In the genomic region with DNA sequence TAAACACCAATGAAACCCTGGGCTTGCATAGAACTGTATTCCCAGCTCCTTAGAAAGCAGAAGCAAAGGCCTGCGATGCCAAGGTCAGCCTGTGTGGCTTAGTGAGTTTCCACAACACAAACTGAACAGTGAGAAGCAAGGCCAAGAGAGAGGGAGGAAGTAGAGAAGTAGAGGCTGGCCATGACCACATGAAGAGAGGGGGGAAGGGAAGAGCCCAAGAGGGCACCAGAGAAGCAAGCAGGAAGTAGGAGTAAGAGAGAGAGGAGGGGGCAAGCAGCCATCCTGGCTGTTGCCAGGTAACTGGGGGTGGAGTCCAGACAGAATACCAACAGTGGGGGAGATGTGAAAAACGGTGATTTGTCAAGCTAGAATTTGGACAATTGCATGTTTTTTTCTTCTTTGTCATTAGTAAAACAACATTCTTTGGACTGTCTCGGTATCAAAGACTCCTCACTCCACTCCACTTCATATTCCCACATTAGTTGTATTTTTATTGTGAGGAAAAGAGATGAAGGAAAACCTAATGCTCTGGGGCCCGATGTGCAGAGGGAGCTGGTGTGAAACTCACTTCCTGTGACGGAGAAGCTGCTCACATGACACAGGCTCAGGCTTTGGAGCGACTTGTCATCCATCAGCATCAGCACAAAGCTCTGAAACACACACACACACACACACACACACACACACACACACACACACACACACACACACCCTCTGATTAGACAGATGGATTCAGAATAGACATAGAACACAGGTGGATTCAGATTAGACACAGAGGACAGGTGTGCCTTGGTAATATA, we compare ENCODE assay signal across 9 mouse cellular contexts.
DNase-seq lines count a peak whose midpoint lies in the region; ATAC-seq lines count a peak whose summit lies in the region.
"Had no signal": no experiment of that assay in that cellular context is flagged by ENCODE, and none has a peak within 500 bp of the region (broad histone marks: within the 10 kb centered on the region; RNA-seq: fewer than 3 reads in every experiment).

No protein-coding gene starts in this region.

- H3K4me2 ChIP-seq in forebrain, embryonic 12.5 days: no peak overlapping the region

- WGBS in forebrain, embryonic 12.5 days: 58% methylated on average over 6 of the region's 6 CpGs

- DNase-seq in adrenal gland, postnatal 14 days: peak; percentile 44
- no peak for DNase-seq in adrenal gland, adult 8-10 months
- DNase-seq in kidney, adult 18-20 months: peak; percentile 52
- DNase-seq in cerebellum, postnatal 36 days: no peak
- DNase-seq: cerebellum, postnatal 25 days had no signal

- no peak overlapping the region for H3K4me3 ChIP-seq in forebrain, embryonic 12.5 days (replicated peaks)

- peak; percentile 84 for ATAC-seq in CD4-positive, CD25-positive, alpha-beta regulatory T cell, adult 4 months
- peak; percentile 73 for ATAC-seq in monocyte, adult 5-6 weeks (replicated peaks; ENCODE audit: insufficient number of reproducible peaks, low FRiP score, low TSS enrichment, poor library complexity, severe bottlenecking)
- ATAC-seq in forebrain, embryonic 12.5 days (ENCODE audit: low FRiP score): no peak
- no peak for ATAC-seq in megakaryocyte-erythroid progenitor cell, adult 5-6 weeks (replicated peaks; ENCODE audit: low FRiP score, low TSS enrichment, poor library complexity, severe bottlenecking)

- no peak overlapping the region for H3K9ac ChIP-seq in forebrain, embryonic 12.5 days

- H3K9me3 ChIP-seq in forebrain, embryonic 12.5 days: no peaks in the 10 kb centered on the region

- no peaks in the 10 kb centered on the region; the same call in 1 of the 2 replicates for H3K4me1 ChIP-seq in forebrain, embryonic 12.5 days

- H3K27me3 ChIP-seq in forebrain, embryonic 12.5 days: no peaks in the 10 kb centered on the region

- H3K27ac ChIP-seq in forebrain, embryonic 12.5 days: no peak overlapping the region

- no peaks in the 10 kb centered on the region for H3K36me3 ChIP-seq in forebrain, embryonic 12.5 days (replicated peaks)

Comparison
In these comparisons a context has a peak if more than half of its experiments do, and no peak if none do; other contexts are left out.
1. DNase-seq: peak in adrenal gland, postnatal 14 days (single experiment) and kidney, adult 18-20 months (single experiment); none in adrenal gland, adult 8-10 months (single experiment) and cerebellum, postnatal 36 days (0 of 2).
2. ATAC-seq: peak in CD4-positive, CD25-positive, alpha-beta regulatory T cell, adult 4 months (single experiment) and monocyte, adult 5-6 weeks (single experiment); none in forebrain, embryonic 12.5 days (single experiment) and megakaryocyte-erythroid progenitor cell, adult 5-6 weeks (single experiment).